Mouse (Mus musculus) neural tube, embryonic 14.5 days (tissue): ENCODE measurements around the gene Slc22a17. TPM values are rescaled to one million over a fixed set of nuclear protein-coding genes. Genes with fewer than 3 reads are reported as not detected.

Experiments used
- ATAC-seq: fragments of 200-750 bp; cut with Nextera tagmentation; 2 replicates; pipeline ENCODE4 v1.8.0; 2017; ENCODE audit warnings: low read depth, mild to moderate bottlenecking, moderate TSS enrichment, moderate library complexity
- H3K27ac ChIP-seq: fragments of 300-500 bp; sonication (generic); 2 replicates; pipeline ENCODE4 v1.5.1; 2014; ENCODE audit warnings: low read depth, mild to moderate bottlenecking, control low read depth, low read length, moderate library complexity, mixed read lengths
- H3K27me3 ChIP-seq: fragments of 300-500 bp; sonication (generic); 2 replicates; pipeline ENCODE4 v1.6.1; 2014; ENCODE audit warnings: low read length; ENCODE audit not compliant: control insufficient read depth, insufficient read depth
- H3K36me3 ChIP-seq: fragments of 300-500 bp; sonication (generic); 2 replicates; pipeline ENCODE4 v1.6.1; 2014; ENCODE audit warnings: low read length, mixed read lengths; ENCODE audit not compliant: control insufficient read depth, insufficient read depth
- H3K4me1 ChIP-seq: fragments of 300-500 bp; sonication (generic); 2 replicates; pipeline ENCODE4 v1.6.1; 2014; ENCODE audit warnings: low read length; ENCODE audit not compliant: control insufficient read depth, insufficient read depth
- H3K4me2 ChIP-seq: fragments of 300-500 bp; sonication (generic); 2 replicates; pipeline ENCODE4 v1.6.1; 2014; ENCODE audit warnings: mild to moderate bottlenecking, low read depth, low read length, control low read depth
- H3K4me3 ChIP-seq: fragments of 300-500 bp; sonication (generic); 2 replicates; pipeline ENCODE4 v1.5.1; 2014; ENCODE audit warnings: low read depth, low read length, control low read depth, mixed read lengths
- H3K9ac ChIP-seq: fragments of 300-500 bp; sonication (generic); replicated peaks from 2 replicates; pipeline ENCODE4 v1.6.1; 2014; ENCODE audit warnings: low read depth, mild to moderate bottlenecking, control low read depth, low read length, mixed read lengths
- H3K9me3 ChIP-seq: fragments of 300-500 bp; sonication (generic); 2 replicates; pipeline ENCODE4 v1.6.1; 2016; ENCODE audit warnings: low read length; ENCODE audit not compliant: control insufficient read depth
- WGBS: fragments of 180-500 bp; shearing (Covaris S2); extraction: QIAGEN DNeasy Blood & Tissue Kit; methylation state at CpG from one replicate; pipeline ENCODE4 v1.1.7; 2014; 5-methylcytosine and 5-hydroxymethylcytosine counted together
- polyA plus RNA-seq: library from polyadenylated mRNA; unstranded; fragments of >200 nt; fragmentation: Nextera tagmentation; extraction: Ambion mirVana; gene quantifications from 2 replicates; pipeline ENCODE4 v1.2.1, GENCODE M21; 2014

Slc22a17 gene
- polyA plus RNA-seq, 1 experiment from 2014 or later = 122 TPM

- Histone ChIP-seq H3K9ac (peak overlapping the region; percentile 99), H3K4me3 (peak overlapping the region; percentile 97), H3K4me2 (peak overlapping the region; percentile 85), H3K27ac (peak overlapping the region; percentile 98), H3K27me3 (no peaks in the 10 kb centered on the region), H3K4me1 (0 out of 2 replicates have a peak, but pooled peaks cover 9% of the 10 kb centered on the region), H3K9me3 (no peaks in the 10 kb centered on the region), H3K36me3 (peaks cover 31% of the 10 kb centered on the region)
- WGBS = under 1% methylated on average over 51 of the region's 54 CpGs
- ATAC-seq = peak; percentile 52
Observed at GRCm38 (mm10) chr14:54894296-54895151, 18.4 kb downstream of the Slc22a17 start.

- Histone ChIP-seq H3K4me2 (peak overlapping the region; percentile 43), H3K9ac (peak overlapping the region; percentile 99), H3K36me3 (peaks cover 31% of the 10 kb centered on the region), H3K27me3 (no peaks in the 10 kb centered on the region), H3K27ac (peak overlapping the region; percentile 98), H3K4me1 (0 out of 2 replicates have a peak, but pooled peaks cover 9% of the 10 kb centered on the region), H3K9me3 (no peaks in the 10 kb centered on the region), H3K4me3 (peak overlapping the region; percentile 97)
- under 1% methylated on average over 38 of the region's 38 CpGs for WGBS
- peak; percentile 98 for ATAC-seq
Observed at GRCm38 (mm10) chr14:54893651-54894181, 19.2 kb downstream of the Slc22a17 start.

DNA sequence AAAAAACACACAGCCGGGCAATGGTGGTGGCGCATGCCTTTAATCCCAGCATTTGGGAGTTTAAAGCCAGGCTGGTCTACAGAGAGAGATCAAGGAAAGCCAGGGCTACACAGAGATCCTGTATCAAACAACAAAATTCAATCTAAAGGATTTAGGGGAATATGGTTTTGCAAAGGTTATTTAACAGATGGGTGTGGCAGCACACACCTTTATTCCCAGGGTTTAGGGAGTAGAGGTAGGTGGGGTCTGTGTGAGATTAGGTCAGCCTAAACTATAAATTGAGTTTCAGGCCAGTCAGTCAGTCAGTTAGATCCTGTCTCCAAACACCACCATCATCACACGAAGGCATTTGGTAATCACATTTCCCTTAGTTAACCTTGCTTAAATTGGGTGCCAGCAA, 20.7 kb downstream of the Slc22a17 start, which contains the start of gene Pabpn1:
Gene Pabpn1, plus strand, starts transcription at position 301 of the 400 bp plus-strand sequence.
- H3K9ac ChIP-seq = no peak within 1 kb of the TSS; the same call in 1 of the 2 replicates
- H3K36me3 ChIP-seq = peaks cover 17% of the 10 kb centered on the region
- no peak for ATAC-seq
- H3K27ac ChIP-seq = peak within 1 kb of the TSS; percentile 82
- no peaks in the 10 kb centered on the region for H3K27me3 ChIP-seq
- 96% methylated on average over 3 of the region's 3 CpGs for WGBS
- H3K9me3 ChIP-seq = no peaks in the 10 kb centered on the region
- 0 out of 2 replicates have a peak, but pooled peaks cover 9% of the 10 kb centered on the region for H3K4me1 ChIP-seq
- H3K4me2 ChIP-seq = peak within 1 kb of the TSS; percentile 43
- H3K4me3 ChIP-seq = peak within 1 kb of the TSS; percentile 97

DNA sequence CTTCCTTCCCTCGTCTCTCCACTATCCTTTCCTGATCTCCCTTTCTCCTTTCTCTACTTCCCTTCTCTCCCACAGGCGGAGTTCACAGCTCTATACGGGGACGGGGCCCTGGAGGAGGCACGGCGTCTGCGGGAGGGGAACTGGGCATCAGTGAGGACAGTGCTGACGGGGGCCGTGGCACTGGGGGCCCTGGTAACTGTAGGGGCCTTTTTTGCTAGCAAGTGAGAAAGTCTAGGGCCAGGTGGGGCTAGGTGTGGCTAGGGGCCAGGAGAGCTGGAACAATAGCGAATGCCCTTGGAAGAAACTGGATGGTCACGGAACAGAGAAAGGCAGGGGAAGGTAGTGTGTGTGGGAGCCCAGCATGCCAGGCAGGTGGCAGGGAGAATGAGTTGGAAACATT, 27.6 kb downstream of the Slc22a17 start:
- no peak overlapping the region for H3K9ac ChIP-seq
- H3K27ac ChIP-seq = no peak overlapping the region
- H3K27me3 ChIP-seq = no peaks in the 10 kb centered on the region
- H3K9me3 ChIP-seq = no peaks in the 10 kb centered on the region
- H3K4me2 ChIP-seq = no peak overlapping the region; the same call in 1 of the 2 replicates
- no peak for ATAC-seq
- H3K4me3 ChIP-seq = no peak overlapping the region
- no peaks in the 10 kb centered on the region; the same call in 1 of the 2 replicates for H3K36me3 ChIP-seq
- 91% methylated on average over 11 of the region's 11 CpGs for WGBS
- H3K4me1 ChIP-seq = peaks cover 12% of the 10 kb centered on the region

- peak overlapping the region; percentile 85 for H3K9ac ChIP-seq
- peaks cover 12% of the 10 kb centered on the region for H3K4me1 ChIP-seq
- H3K27ac ChIP-seq = peak overlapping the region; percentile 90
- H3K27me3 ChIP-seq = no peaks in the 10 kb centered on the region
- H3K4me3 ChIP-seq = peak overlapping the region; percentile 69
- H3K36me3 ChIP-seq = no peaks in the 10 kb centered on the region; the same call in 1 of the 2 replicates
- 27% methylated on average over 21 of the region's 21 CpGs for WGBS
- ATAC-seq = peak; percentile 3; the same call in 1 of the 2 replicates
- no peaks in the 10 kb centered on the region for H3K9me3 ChIP-seq
- peak overlapping the region; percentile 80 for H3K4me2 ChIP-seq
Observed at GRCm38 (mm10) chr14:54884022-54884712, 28.8 kb downstream of the Slc22a17 start.

- Histone ChIP-seq H3K27ac (peak within 1 kb of the TSS; percentile 90), H3K27me3 (no peaks in the 10 kb centered on the region), H3K4me2 (peak within 1 kb of the TSS; percentile 80), H3K4me1 (peaks cover 12% of the 10 kb centered on the region), H3K9ac (peak within 1 kb of the TSS; percentile 85), H3K36me3 (no peaks in the 10 kb centered on the region; the same call in 1 of the 2 replicates), H3K4me3 (peak within 1 kb of the TSS; percentile 69), H3K9me3 (no peaks in the 10 kb centered on the region)
- peak; percentile 91 for ATAC-seq
- WGBS = 0% methylated on average over 27 of the region's 27 CpGs
Observed at GRCm38 (mm10) chr14:54883154-54884021, 29.5 kb downstream of the Slc22a17 start, which contains the start of the genes Bcl2l2 and Gm20521. Bcl2l2 (plus strand) TSS chr14:54883377. Gm20521 (plus strand) TSS chr14:54883441.

GRCm38 (mm10) chr14:54877048-54877715, 35.8 kb downstream of the Slc22a17 start, which contains the start of gene Ppp1r3e:
Ppp1r3e (minus strand) TSS chr14:54877550.
- Histone ChIP-seq H3K27ac (peak within 1 kb of the TSS; percentile 93), H3K36me3 (no peaks in the 10 kb centered on the region), H3K4me1 (peaks cover 8% of the 10 kb centered on the region), H3K9me3 (no peaks in the 10 kb centered on the region), H3K9ac (peak within 1 kb of the TSS; percentile 95), H3K4me2 (peak within 1 kb of the TSS; percentile 89), H3K4me3 (peak within 1 kb of the TSS; percentile 82), H3K27me3 (no peaks in the 10 kb centered on the region)
- ATAC-seq = peak; percentile 79
- WGBS = under 1% methylated on average over 52 of the region's 61 CpGs
